Mouse (Mus musculus): ENCODE measurements around the gene Vegfd. TPM values are rescaled to one million over a fixed set of nuclear protein-coding genes. Genes with fewer than 3 reads are reported as not detected.

Vegfd gene
- polyA plus RNA-seq, 1 experiment from 2014 or later = 8.8 TPM

GRCm38 (mm10) chrX:164441306-164441705 lies 68.1 kb downstream of the Vegfd start:
- no peaks in the 10 kb centered on the region for H3K36me3 ChIP-seq
- H3K9me3 ChIP-seq = no peaks in the 10 kb centered on the region
- H3K4me1 ChIP-seq = no peaks in the 10 kb centered on the region
- no peak for ATAC-seq (ENCODE audit: insufficient number of reproducible peaks, low FRiP score, low TSS enrichment, low read depth)
- WGBS = 83% methylated on average over 3 of the region's 3 CpGs
- H3K4me3 ChIP-seq = no peak overlapping the region
- no peak overlapping the region for H3K27ac ChIP-seq
- peaks cover 9% of the 10 kb centered on the region; the same call in 1 of the 2 replicates for H3K27me3 ChIP-seq
- no peak overlapping the region for H3K9ac ChIP-seq
- H3K4me2 ChIP-seq = no peak overlapping the region

- no peak overlapping the region for H3K4me2 ChIP-seq
- H3K36me3 ChIP-seq = no peaks in the 10 kb centered on the region
- no peak overlapping the region for H3K4me3 ChIP-seq
- peaks cover 9% of the 10 kb centered on the region; the same call in 1 of the 2 replicates for H3K27me3 ChIP-seq
- WGBS = 67% methylated on average over 12 of the region's 12 CpGs
- H3K9ac ChIP-seq = no peak overlapping the region
- no peaks in the 10 kb centered on the region for H3K4me1 ChIP-seq
- no peak for ATAC-seq (ENCODE audit: insufficient number of reproducible peaks, low FRiP score, low TSS enrichment, low read depth)
- H3K9me3 ChIP-seq = no peaks in the 10 kb centered on the region
- H3K27ac ChIP-seq = no peak overlapping the region
These were observed 72.4 kb downstream of the Vegfd start for GRCm38 (mm10) chrX:164445601-164446000.

- no peaks in the 10 kb centered on the region for H3K36me3 ChIP-seq
- H3K9me3 ChIP-seq = no peaks in the 10 kb centered on the region
- H3K27me3 ChIP-seq = peaks cover 8% of the 10 kb centered on the region; the same call in 1 of the 2 replicates
- H3K4me1 ChIP-seq = no peaks in the 10 kb centered on the region
- WGBS = 72% methylated on average over 10 of the region's 10 CpGs
- H3K4me2 ChIP-seq = no peak overlapping the region
- no peak overlapping the region for H3K4me3 ChIP-seq
- no peak overlapping the region for H3K27ac ChIP-seq
- ATAC-seq (ENCODE audit: insufficient number of reproducible peaks, low FRiP score, low TSS enrichment, low read depth) = no peak
- H3K9ac ChIP-seq = no peak overlapping the region
These were observed 73.0 kb downstream of the Vegfd start for GRCm38 (mm10) chrX:164446106-164446551.

- H3K36me3 ChIP-seq = no peaks in the 10 kb centered on the region
- no peaks in the 10 kb centered on the region for H3K9me3 ChIP-seq
- H3K27ac ChIP-seq = no peak overlapping the region
- no peak overlapping the region for H3K4me3 ChIP-seq
- no peak overlapping the region for H3K4me2 ChIP-seq
- no peak for ATAC-seq (ENCODE audit: insufficient number of reproducible peaks, low FRiP score, low TSS enrichment, low read depth)
- WGBS = 79% methylated on average over 9 of the region's 9 CpGs
- H3K27me3 ChIP-seq = no peaks in the 10 kb centered on the region
- no peak overlapping the region for H3K9ac ChIP-seq
- no peaks in the 10 kb centered on the region for H3K4me1 ChIP-seq
These were observed 73.9 kb downstream of the Vegfd start for GRCm38 (mm10) chrX:164446835-164447681.

- no peak for ATAC-seq (ENCODE audit: insufficient number of reproducible peaks, low FRiP score, low TSS enrichment, low read depth)
- H3K9me3 ChIP-seq = no peaks in the 10 kb centered on the region
- H3K4me1 ChIP-seq = no peaks in the 10 kb centered on the region
- H3K4me3 ChIP-seq = no peak overlapping the region
- H3K27me3 ChIP-seq = no peaks in the 10 kb centered on the region
- H3K4me2 ChIP-seq = no peak overlapping the region
- 86% methylated on average over 2 of the region's 2 CpGs for WGBS
- no peak overlapping the region for H3K27ac ChIP-seq
- H3K36me3 ChIP-seq = no peaks in the 10 kb centered on the region
- H3K9ac ChIP-seq = no peak overlapping the region
These were observed 74.5 kb downstream of the Vegfd start for GRCm38 (mm10) chrX:164447682-164448071.

- H3K9ac ChIP-seq = no peak overlapping the region
- no peaks in the 10 kb centered on the region for H3K36me3 ChIP-seq
- H3K27ac ChIP-seq = no peak overlapping the region
- no peak for ATAC-seq (ENCODE audit: insufficient number of reproducible peaks, low FRiP score, low TSS enrichment, low read depth)
- H3K9me3 ChIP-seq = no peaks in the 10 kb centered on the region
- no peak overlapping the region for H3K4me3 ChIP-seq
- H3K4me1 ChIP-seq = no peaks in the 10 kb centered on the region
- 34% methylated on average over 3 of the region's 3 CpGs for WGBS
- no peaks in the 10 kb centered on the region for H3K27me3 ChIP-seq
- no peak overlapping the region for H3K4me2 ChIP-seq
These were observed 76.0 kb downstream of the Vegfd start for GRCm38 (mm10) chrX:164449201-164449600.

Other genes with a start within 250 kb of the Vegfd start
- 15.6 and 16.2 TPM in 2 replicates for gene Ace2, start 234.0 kb upstream of the Vegfd start, polyA plus RNA-seq (2015; fragmentation: Nextera tagmentation; extraction: Ambion mirVana)
- gene Bmx, start 115.2 kb upstream of the Vegfd start, polyA plus RNA-seq (2015; fragmentation: Nextera tagmentation; extraction: Ambion mirVana) = 0.56 and 0.84 TPM in 2 replicates
- gene Pir, start 104.0 kb upstream of the Vegfd start, polyA plus RNA-seq (2015; fragmentation: Nextera tagmentation; extraction: Ambion mirVana) = 6.9 and 8.5 TPM in 2 replicates
- gene Piga, start 46.4 kb downstream of the Vegfd start, polyA plus RNA-seq (2015; fragmentation: Nextera tagmentation; extraction: Ambion mirVana) = 12.2 and 12.4 TPM in 2 replicates
- 0.72 TPM in 1 of 2 replicates, not detected in the other for gene Asb11, start 63.6 kb downstream of the Vegfd start, polyA plus RNA-seq (2015; fragmentation: Nextera tagmentation; extraction: Ambion mirVana)
- 0.35 and 0.61 TPM in 2 replicates for gene Asb9, start 132.9 kb downstream of the Vegfd start, polyA plus RNA-seq (2015; fragmentation: Nextera tagmentation; extraction: Ambion mirVana)

All from limb, embryonic 15.5 days (tissue).